Mouse (Mus musculus): ENCODE data around the gene Stoml3.

DNA sequence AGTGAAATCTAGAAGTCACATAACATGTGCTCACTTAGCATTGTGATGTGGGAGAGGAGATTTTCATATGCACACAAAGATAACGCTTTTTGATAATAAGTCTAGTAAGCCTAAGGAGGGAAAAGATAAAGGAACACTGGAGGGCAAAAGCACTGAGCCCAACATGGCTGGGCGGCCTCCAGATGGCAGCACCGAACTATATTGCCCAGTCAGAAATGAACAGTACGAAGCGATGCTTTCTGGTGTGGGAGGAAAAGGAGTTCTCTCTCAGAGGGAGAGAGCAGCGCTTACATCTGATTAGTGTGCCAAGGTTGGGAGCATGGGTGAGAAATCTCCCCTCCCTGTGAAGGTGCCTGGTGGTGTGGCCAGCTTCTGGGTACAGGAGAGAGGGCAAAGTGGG is 12.6 kb upstream of the Stoml3 start:
- TF ChIP-seq CTCF (IDR thresholded peaks at IDR 0.05; ENCODE audit: extremely low read depth, insufficient read length, insufficient replicate concordance, low read depth, low read length) (peak; percentile 63; the same call in 1 of the 2 replicates), POLR2A (IDR thresholded peaks at IDR 0.05; ENCODE audit: low read depth, low read length) (no peak)

Data from small intestine, adult 2 months (tissue).